In genomic region chr16:38401468-38401867, GRCm38 (mm10) we compare ENCODE assay signal across 44 mouse cellular contexts. TPM values are rescaled to one million over a fixed set of nuclear protein-coding genes. Genes with fewer than 3 reads are reported as not detected.
"Had no signal": no experiment of that assay in that cellular context is flagged by ENCODE, and none has a peak within 500 bp of the region (broad histone marks: within the 10 kb centered on the region; RNA-seq: fewer than 3 reads in every experiment).

No protein-coding gene starts in this region.

- H3K4me3 ChIP-seq: heart, embryonic 12.5 days; heart, embryonic 13.5 days; heart, embryonic 15.5 days; hindbrain, embryonic 10.5 days; hindbrain, embryonic 12.5 days; hindbrain, embryonic 13.5 days; hindbrain, embryonic 15.5 days; intestine, embryonic 15.5 days; kidney, embryonic 15.5 days; layer of hippocampus, adult 2 months; left cerebral cortex, adult 2 months had no signal

- H3K9ac ChIP-seq: heart, embryonic 12.5 days; heart, embryonic 13.5 days; heart, embryonic 15.5 days; hindbrain, embryonic 12.5 days; hindbrain, embryonic 13.5 days; hindbrain, embryonic 14.5 days; hindbrain, embryonic 15.5 days; intestine, embryonic 15.5 days; kidney, embryonic 15.5 days had no signal

- H3K9me3 ChIP-seq: heart, embryonic 12.5 days; heart, embryonic 13.5 days; heart, embryonic 15.5 days; hindbrain, embryonic 10.5 days; hindbrain, embryonic 12.5 days; hindbrain, embryonic 13.5 days; hindbrain, embryonic 15.5 days; intestine, embryonic 15.5 days; kidney, embryonic 15.5 days had no signal

- H3K4me2 ChIP-seq: heart, embryonic 11.5 days; heart, embryonic 12.5 days; heart, embryonic 13.5 days; heart, embryonic 15.5 days; hindbrain, embryonic 12.5 days; hindbrain, embryonic 13.5 days; hindbrain, embryonic 14.5 days; hindbrain, embryonic 15.5 days; intestine, embryonic 15.5 days; kidney, embryonic 15.5 days had no signal

- DNase-seq: heart, postnatal 10 days; heart, postnatal 14 days; heart, postnatal 36 days; heart, postnatal 4 days; kidney, adult 11 months; kidney, adult 18-20 months; kidney, adult 2 months; kidney, adult 8-10 months; kidney, adult 9 months; kidney, postnatal 10 days; kidney, postnatal 14 days; kidney, postnatal 25 days; kidney, postnatal 36 days; kidney, postnatal 4 days; layer of hippocampus, adult 9-11 months; layer of hippocampus, postnatal 36 days had no signal

- H3K36me3 ChIP-seq: heart, embryonic 12.5 days; heart, embryonic 13.5 days; heart, embryonic 15.5 days; hindbrain, embryonic 10.5 days; hindbrain, embryonic 12.5 days; hindbrain, embryonic 13.5 days; hindbrain, embryonic 15.5 days; intestine, embryonic 15.5 days; kidney, embryonic 15.5 days had no signal

- H3K27ac ChIP-seq: heart, embryonic 13.5 days; heart, embryonic 15.5 days; hindbrain, embryonic 10.5 days; hindbrain, embryonic 12.5 days; hindbrain, postnatal 0 days; intestine, embryonic 15.5 days; kidney, embryonic 15.5 days; kidney, postnatal 0 days; layer of hippocampus, adult 2 months; left cerebral cortex, adult 2 months had no signal

- ATAC-seq: hindbrain, embryonic 16.5 days; hindbrain, postnatal 0 days; inflammation-experienced regulatory T-cells, adult 6 months; intestine, embryonic 15.5 days; intestine, embryonic 16.5 days; intestine, postnatal 0 days had no signal

- H3K27me3 ChIP-seq: heart, embryonic 12.5 days; heart, embryonic 13.5 days; heart, embryonic 15.5 days; hindbrain, embryonic 12.5 days; hindbrain, embryonic 13.5 days; hindbrain, embryonic 15.5 days; intestine, embryonic 15.5 days had no signal

RNA-seq across cellular contexts. Expression of gene Pla1a, which starts 31.5 kb away (rescaled TPM):
- total RNA-seq: hematopoietic stem cell, adult 5-6 weeks had no signal

RNA-seq across cellular contexts. Expression of gene Cd80, which starts 53.9 kb away (rescaled TPM):
- total RNA-seq: hematopoietic stem cell, adult 5-6 weeks had no signal

RNA-seq across cellular contexts. Expression of gene Gm21987, which starts 54.6 kb away (rescaled TPM):
- total RNA-seq: heart, postnatal 10 days; heart, postnatal 36 days; hematopoietic stem cell, adult 5-6 weeks; hindbrain, postnatal 0 days; layer of hippocampus, adult 18-20 months; layer of hippocampus, adult 2 months; layer of hippocampus, postnatal 10 days; layer of hippocampus, postnatal 14 days; layer of hippocampus, postnatal 36 days; left cerebral cortex, adult 18-20 months; left cerebral cortex, adult 2 months; left cerebral cortex, adult 8-10 months had no signal
- polyA plus RNA-seq: hindbrain, embryonic 10.5 days; hindbrain, embryonic 11.5 days; hindbrain, embryonic 12.5 days; hindbrain, embryonic 13.5 days; hindbrain, embryonic 14.5 days; hindbrain, embryonic 15.5 days; hindbrain, embryonic 16.5 days; hindbrain, postnatal 0 days; inflammation-experienced regulatory T-cells, adult 6 months; kidney, adult 2 months; kidney, embryonic 15.5 days; kidney, embryonic 16.5 days; kidney, postnatal 0 days; large intestine, adult 2 months had no signal
